Mouse (Mus musculus) adrenal gland, adult 18-20 months (tissue): ENCODE results near the gene Gng7. TPM values are rescaled to one million over a fixed set of nuclear protein-coding genes. Genes with fewer than 3 reads are reported as not detected.

Experiments used
- DNase-seq, 2 experiments: peaks; one replicate each; pipeline ENCODE4 v3.0.0; 2021 to 2022; ENCODE audit warnings: low spot score in 2 of 2
- total RNA-seq, 2 experiments: library from RNA; stranded (reverse); gene quantifications; 1 replicate in 1 of 2; 2 replicates in 1 of 2; pipeline ENCODE4 v1.2.3; 2021

The Gng7 gene
- total RNA-seq, 2 experiments from 2014 or later = 7.0 to 11.1 TPM

DNA sequence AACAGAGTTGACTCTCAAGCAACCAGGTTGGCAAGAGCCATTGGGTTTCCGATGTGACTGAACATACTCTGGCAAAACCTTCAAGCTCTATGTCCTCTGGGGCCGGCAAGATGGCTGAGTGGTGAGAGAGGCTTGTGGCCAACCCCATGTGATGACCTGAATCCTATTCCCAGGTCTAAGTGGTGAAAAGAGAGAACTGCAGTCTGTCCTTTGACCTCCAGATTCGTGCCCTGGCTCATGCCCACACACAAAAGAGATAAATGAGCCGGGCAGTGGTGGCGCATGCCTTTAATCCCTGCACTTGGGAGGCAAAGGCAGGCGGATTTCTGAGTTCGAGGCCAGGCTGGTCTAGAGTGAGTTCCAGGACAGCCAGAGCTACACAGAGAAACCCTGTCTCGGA, 44.6 kb downstream of the Gng7 start:
- no peak for DNase-seq

DNA sequence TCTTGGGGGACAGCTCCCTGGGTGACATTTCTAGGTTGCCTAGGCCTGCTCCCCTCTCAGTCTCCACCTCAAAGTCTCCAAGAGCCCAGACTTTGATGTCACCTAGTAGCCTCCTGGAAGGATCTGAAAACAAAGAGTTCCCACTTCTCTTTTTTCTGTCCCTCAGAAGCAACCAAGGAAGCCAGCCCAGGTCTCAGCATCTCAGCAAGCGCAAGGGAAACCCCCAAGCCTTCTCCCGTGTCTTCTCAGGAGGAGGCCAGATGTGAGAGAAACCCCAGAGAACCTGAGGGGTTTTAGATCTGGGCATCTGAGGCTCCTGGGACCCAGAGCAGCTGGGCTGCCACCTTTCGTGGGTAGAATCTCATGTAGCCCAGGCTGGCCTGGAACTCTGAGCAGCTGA, 45.4 kb downstream of the Gng7 start:
- DNase-seq = no peak

DNA sequence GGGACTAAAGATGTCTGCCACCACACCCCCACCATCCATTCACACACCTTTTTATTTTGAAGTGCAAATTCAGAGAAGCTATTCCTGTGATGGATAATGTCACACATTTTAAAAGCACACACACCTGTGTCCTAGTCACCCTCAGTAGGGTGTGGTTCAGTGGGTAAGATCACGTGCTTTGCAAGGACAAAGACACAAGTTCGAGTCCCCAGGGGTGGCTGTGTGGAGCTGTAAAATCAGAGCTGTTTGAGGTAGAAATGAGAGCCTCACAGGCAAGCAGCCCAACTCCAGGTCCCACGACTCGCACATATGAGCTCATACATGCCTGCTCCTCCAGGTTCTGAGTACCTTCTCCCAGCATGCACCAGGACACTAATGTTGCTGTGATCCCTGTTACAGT, 46.6 kb downstream of the Gng7 start:
- DNase-seq = no peak

DNA sequence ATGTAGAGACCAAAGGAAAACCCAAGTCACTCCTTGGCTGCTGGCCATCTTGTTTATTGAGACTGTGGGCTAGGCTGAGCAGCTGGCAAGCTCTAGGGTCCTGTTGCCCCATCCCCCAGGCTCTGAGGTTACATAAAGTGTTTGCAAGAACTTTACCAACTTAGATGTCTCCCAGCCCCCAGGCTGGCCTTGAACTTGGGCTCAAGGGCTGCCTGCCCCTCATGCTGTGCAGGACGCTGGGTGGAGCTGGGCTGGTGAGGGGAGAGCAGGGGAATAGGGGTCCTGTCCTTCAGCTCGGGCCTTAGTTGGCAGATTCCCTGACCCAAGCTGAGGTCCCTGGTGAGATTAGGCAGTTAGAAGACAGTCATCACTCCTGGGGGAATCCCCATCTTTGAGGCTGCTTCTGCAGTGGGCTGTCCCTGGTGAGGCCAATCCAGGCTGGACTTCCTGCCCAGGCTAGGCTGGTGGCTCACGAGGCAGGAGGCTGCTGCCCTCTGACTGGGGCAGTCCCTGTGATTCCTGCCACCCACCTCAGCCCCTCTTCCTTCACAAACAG, 47.6 kb downstream of the Gng7 start:
- no peak for DNase-seq

DNA sequence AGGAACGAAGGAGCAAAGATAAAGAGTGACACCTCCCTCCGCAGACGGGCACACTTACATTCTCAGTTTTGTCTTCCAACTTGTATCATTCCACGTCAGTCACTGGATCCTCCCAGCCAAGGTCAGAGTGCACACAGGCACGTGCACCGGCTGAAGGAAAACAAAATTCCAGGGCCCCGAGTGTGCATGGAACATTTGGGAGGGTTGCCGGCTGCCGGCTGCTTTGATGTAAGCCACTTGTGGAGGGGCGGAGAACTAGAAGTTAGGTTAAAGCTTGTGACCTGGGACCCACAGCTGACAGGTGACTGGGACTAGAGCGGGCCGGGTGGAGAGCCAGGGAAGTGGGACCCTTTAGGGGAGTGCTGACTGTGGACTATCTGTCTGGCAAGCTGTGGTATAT, 48.4 kb downstream of the Gng7 start:
- peak in 1 of 2 experiments; percentile 58 for DNase-seq

DNA sequence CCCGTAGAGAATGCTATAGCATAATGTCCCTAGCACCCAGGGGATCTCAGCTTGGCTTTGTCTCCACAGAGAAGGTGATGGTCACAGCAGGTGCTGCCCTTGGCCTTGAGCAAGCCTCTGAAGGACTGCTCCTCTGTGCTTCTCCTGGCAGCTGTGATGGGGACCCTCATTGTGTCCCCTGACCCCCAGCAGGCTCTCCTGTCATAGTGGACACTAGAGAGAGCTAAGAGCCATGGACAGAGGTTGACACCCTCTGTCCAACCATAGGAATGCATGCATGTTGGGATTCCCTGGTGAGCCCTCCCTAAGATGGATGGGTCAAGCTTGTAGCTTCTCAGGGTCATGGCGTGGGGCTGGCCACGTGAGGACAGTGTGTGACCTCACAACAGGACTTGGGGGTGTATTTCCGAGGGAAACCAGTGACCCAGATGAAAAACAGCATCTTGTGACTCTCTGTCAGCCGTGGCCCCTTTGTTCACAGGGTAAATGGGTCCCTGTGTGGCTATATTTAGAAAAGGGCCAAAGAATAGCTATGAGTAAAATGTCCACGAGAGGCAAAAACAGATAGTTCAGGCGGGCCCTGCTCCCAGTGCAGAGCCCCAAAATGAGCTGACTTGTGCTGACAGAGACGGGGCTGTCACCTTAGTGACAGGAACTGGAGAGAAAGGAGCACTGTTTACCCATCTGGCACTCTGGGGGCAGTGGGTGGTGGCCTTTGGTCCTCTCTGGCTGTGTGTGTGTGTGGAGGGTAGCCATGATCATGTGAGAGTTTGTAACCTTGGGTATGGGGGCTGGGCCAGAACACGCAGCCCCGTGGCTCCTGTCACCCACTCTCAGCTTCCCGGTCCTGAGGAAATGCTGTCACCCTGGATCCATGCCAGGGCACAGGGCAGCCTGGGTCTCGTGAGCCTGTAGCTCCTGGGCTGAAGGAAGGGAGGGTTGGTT, 51.4 kb downstream of the Gng7 start:
- peak; percentile 59 for DNase-seq

DNA sequence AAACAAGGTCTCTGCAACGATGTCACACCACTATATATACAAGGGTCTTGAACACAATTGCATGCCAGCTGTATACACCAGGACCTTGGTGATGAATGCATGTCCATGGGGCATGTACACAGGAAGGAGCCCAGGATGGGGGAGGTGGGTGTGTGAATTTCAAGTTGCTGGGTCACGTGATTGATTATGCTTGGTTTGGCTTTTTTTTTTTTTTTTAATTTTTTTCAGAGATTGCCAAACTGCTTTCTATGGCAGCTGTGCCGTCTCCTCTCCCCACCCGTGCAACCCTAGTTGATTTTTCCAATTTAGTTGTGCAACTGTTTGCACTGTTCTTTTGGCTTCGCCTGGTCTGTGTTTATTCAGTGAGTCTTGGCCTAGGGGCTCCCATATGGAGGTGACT, 52.2 kb downstream of the Gng7 start:
- no peak for DNase-seq

DNA sequence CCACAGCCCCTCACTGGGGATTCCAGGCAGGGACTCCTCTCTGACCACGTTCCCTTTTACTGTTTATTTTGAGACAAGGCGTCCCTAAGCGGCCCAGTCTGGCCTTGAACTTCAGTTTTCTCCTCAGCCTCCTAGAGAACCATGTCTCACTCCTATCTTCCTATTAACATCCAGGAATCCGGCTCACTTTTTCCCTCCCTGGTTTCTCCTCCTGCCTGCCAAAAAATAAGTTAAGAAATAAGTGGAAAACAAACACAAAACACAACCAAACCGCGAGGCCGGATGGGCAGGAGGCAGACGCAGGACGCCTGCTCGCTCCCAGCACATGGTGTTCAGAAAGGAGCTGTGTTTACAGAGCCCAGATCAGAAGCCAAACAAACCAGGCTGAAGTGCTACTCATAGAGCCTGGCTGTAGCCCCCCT, 52.7 kb downstream of the Gng7 start:
- no peak for DNase-seq

DNA sequence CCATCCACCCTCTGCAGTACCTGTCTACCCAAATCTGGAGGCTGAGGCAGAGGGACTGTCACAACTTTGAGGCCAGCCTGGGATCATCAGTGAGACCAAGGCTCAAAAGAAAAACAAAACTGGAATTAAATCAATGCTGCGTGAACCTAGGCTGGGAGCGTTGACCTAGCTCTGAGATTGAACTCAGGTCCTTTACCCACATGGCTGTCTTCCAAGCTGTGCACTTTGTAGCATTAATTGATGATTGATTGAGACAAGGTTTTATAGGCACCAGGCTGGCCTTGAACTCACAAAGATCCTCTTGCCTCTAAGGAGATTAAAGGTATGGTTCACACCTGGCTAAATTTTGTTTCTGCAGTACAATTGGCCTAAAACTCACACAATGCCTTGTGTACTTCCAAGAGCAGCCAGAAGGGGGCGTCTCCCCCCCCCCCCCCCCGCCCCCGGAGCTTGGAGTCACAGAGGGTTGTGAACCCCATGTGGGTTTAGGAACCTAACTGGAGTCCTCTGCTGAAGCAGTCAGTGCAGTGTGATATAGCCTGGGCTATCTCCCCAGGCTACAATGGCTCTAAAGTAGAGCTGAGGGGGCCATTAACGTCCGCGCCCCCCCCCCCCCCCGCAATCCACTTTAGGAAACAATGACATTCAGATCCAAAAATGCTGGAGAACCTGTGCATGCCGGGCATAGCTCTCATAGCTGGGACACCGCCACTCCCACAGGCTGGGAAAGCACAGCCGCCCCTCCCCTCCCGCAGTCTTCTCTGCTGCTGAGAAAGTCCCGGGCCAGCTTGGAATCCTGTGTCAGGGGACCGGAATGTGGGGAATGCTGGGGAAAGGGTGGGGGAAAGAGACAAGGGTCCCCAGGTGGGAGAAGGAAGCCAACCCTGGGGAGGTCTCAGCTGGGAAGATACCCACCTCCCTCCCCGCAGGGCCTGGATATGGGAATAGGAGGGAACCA, 53.9 kb downstream of the Gng7 start:
- DNase-seq = no peak

DNA sequence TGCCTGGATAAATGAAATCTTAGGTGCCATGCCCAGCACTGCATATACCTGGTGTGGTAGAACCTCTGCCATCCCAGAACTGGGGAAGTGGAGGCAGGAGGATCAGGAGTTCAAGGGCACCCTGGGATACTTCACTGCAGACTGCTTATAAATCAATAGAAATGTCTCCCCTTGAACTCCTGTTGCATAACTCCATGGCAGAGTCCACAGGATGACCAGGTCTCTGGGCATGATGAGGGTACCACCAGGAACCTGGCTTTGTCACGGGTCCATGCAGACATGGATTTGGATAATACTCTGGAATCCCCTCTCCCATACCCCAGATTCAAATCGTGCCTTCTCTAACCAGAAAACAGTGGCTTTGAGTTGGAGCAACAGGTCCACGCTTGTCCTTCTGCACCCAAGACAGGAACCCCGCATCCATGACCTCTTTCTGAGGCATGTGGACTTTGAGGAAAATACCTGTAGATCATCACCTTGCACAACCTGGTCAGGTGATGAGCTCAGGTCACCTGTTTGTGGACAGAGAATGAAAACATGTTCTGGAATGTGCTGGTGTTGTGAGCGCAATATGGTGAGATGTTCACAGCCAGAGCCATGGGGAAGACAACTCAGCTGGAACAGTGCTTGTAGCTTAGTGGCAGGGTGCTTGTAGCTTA, 55.6 kb downstream of the Gng7 start:
- DNase-seq = no peak

DNA sequence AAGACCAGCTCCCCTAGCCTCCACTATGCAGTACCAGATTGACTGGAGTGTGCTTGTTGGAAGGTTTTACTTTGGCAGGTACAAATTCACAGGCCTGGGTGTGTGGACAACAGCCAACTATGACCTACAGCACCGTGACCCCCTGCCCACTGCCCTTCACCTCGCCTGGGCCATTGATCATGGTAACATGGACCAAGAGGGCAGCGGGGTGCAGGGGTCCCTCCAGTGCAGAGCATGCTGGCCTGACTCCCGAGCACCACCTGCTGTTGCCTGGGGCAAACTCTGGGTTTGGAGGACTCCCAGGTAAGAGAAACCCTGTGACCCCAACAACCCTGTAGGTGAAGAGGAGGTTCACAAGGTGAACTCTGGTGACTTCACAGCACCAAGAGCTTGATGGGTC, 57.0 kb downstream of the Gng7 start:
- DNase-seq = no peak

DNA sequence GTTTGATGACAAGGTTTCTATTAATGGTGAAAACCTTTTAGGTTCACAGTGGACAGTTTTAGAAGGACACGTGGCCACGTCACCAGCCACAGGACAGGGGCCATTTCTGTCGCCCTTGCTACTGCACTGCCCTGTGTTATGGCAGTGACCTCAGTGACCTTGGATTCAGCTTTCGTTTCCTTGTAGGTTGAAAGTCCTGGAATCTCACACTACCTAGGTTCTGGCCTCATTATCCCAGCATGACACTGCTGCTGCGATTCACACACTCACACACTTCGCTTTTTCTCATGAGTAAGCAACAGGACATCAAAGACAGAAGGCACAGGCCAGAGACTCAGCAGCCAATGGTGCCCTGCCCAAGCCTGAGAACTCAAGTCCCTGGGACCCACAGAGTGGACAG, 57.8 kb downstream of the Gng7 start:
- DNase-seq = no peak

DNA sequence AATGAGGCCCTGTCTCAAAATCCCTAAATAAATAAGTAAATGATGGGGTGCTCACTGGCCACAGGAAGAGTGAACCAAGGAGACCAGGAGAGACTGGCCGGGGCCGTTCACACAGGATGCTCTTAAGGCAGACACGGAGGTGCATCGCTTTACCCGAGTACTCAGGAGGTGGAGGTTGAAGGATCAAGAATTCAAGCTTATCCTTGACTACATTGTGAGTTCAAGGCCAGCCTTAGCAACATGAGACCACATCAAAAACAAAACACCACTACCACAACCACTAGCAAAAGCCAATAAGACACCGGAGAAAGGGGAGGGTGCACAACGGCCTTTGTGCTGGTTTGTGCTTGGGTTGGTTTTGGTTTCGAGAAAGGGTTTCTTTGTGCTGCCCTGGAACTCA, 58.4 kb downstream of the Gng7 start:
- DNase-seq = no peak

DNA sequence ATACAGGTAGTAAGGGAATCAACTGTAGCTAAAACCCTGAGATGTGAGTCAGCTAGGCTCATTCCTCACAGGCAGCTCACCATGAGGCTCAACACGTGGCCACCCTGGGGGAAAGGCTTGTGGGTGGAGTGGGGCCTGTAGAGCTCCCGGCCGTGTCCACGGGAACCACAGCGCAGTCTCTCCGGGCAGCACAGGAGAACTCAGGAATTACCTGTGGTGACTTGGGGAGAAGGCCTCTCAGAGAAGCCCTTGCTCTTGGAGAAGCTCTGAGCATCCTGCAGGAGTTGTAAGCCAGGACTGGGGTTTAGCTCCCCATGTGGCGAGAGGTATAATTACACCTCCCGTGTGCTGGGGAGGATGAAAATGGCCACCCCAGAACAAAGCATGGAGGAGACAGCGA, 59.2 kb downstream of the Gng7 start:
- peak; percentile 52 to 55 for DNase-seq

DNA sequence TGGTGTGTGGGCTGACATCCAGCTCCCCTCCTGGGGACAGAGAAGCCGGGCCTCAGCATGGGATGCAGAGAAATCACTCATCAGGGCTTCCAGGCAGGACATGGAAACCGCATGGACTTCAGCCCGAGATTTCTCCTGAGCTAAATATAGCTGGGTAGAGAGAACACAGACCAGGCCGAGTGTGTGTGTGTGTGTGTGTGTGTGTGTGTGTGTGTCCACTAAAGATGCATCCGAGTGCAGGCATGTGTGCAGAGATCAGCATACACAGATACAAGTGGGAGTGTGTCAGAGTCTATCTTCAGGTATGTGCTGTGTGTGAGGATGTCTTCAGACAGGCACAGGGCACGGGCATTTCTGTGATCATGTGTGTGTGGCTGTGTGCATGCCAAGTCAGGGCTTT, 59.9 kb downstream of the Gng7 start:
- no peak for DNase-seq

DNA sequence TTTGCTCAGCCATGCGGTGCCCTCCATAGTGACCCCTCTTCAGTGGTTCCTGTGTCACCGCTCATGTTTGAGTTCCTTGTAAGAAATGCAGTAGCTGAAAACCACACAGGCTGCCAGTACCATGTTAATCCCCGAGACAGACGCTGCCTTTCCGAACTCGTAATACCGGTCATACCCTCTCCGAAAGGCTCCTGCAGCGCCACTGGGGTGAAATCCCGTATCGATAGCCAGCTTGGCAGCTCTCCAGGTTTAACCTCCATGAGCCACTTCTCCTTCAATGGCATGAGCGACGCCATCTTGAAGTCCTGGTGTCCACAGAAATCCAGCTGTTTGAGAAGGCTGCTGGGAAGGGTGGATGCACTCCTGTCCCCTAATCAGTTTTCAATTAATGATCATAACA, 60.3 kb downstream of the Gng7 start:
- no peak for DNase-seq

DNA sequence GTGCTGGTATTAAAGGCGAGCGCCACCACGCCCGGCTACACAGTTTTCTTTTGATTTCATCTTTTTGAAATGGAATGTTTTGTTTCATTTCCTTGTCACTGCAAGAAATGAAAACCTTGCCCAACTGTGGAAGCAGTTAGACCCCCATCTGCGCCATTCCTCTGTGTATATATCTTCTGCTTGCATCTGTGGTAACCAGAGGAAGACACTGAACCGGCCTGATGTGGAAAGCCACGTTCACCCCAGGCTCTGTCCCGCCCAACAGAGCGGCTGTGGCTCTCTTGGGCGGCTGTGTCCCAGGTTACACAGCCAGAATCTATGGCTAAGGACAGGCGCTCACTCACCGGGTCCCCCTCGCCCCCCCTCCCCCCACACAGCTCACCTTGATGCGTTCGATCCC, 62.3 kb downstream of the Gng7 start:
- DNase-seq = no peak

DNA sequence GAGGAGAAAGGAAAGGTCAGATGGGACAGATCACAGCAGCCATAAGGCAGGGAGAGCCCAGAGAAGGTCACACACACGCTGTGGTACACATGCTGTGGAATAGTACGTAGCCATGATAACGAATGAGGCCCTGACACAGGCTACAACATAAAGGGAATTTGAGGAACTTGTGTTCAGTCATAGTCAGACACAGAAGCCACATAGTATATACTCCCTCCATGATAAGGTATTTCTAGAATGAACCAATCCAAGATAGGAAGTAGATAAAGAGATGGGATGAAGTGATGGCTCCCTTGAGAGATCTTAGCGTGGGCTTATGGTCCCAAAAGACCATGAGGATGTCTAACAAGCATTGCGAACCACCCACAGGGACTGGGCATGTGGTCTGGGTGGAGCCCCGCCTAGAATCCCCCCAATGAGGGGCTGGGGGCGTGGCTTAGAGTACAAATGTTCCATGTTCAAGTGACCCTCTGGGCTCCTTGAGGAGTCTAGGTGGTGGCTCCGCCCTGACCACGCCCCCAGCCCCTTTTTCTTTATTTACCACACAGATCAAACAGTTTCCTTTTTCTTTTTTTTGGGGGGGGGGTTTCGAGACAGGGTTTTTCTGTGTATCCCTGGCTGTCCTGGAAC, 62.9 kb downstream of the Gng7 start:
- no peak for DNase-seq

DNA sequence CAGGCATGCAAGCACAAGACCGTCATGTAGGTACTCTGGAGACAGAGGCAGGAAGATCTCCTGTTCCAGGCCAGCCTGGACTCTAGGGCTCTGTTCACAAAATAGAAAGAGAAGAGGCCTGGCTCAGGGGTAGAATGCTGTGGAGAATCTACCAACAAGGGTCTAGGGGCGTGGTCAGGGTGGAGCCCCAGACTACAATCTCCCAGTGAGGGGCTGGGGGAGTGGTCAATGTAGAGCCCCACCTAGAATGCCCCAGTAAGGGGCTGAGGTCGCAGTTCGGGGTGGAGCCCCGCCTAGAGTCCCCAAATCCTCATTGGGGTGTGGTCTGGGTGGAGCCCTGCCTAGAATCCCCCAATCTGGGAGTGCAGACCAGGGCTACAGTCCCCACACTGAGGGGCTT, 64.4 kb downstream of the Gng7 start:
- no peak for DNase-seq

DNA sequence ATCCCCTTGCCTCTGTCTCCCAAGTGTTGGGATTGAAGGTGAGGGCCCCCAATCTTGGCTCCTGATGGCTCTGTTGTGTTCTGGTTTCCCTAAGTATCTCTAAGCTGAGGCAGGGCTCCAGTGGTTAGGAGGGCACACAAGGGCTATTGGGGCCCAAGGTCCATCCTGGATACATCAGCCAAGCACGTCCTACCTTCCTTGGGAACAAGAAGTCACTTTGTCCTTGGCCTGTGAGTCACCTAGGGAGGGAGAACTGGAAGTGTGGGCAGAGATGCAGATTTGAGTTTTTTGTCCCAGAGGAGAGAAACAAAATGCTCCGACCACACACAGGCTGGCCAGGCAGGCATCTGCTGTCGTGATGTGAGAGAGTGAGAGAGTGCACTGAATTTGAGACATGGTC, 65.7 kb downstream of the Gng7 start:
- DNase-seq = no peak

DNA sequence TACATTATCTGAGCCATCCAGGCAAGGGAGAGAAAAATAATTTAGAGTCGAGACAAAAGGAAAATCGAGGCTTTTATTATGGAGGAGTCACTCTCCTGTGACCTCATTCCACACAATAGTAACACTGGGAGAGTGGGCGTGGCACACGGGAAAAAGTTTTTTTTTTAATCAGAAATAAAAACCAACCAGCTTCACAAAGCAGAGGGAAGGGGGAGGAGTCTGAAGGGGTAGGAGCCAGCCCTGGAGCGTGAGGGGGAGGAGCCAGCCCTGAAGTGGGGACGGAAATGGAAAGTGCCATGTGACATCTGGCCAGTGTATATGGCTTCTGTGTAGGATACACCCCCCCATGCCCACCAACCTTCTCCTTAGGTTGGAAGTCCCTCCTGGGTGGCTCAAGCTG, 66.2 kb downstream of the Gng7 start:
- DNase-seq = no peak
